Mouse (Mus musculus) thymus, adult 2 months (tissue): ENCODE measurements around the gene Fcho1.

Source experiments
- CTCF ChIP-seq: fragments of 200-500 bp; IDR thresholded peaks from 2 replicates; pipeline ENCODE4 v1.5.1; 2012; ENCODE audit warnings: mild to moderate bottlenecking, control low read depth, low read length, moderate library complexity, borderline replicate concordance; ENCODE audit not compliant: control insufficient read depth, poor library complexity, insufficient read depth; ENCODE audit errors: extremely low read depth
- POLR2A ChIP-seq: fragments of 200-500 bp; IDR thresholded peaks from 2 replicates; pipeline ENCODE4 v1.6.1; 2012; ENCODE audit warnings: mild to moderate bottlenecking, low read length, control low read depth, moderate library complexity; ENCODE audit not compliant: control insufficient read depth, poor library complexity, insufficient read depth; ENCODE audit errors: extremely low read depth

- TF ChIP-seq CTCF (no peak), POLR2A (no peak)
These were observed 8.9 kb downstream of the Fcho1 start for GRCm38 (mm10) chr8:71716561-71717053.
